Comparison of ENCODE assay signal across 20 mouse cellular contexts in genomic region chr11:20960750-20961149, GRCm38 (mm10).
"Had no signal": no experiment of that assay in that cellular context is flagged by ENCODE, and none has a peak within 500 bp of the region (broad histone marks: within the 10 kb centered on the region; RNA-seq: fewer than 3 reads in every experiment).

No protein-coding gene starts in this region.

- H3K4me3 ChIP-seq: kidney, embryonic 15.5 days; left cerebral cortex, adult 2 months; limb, embryonic 13.5 days; midbrain, embryonic 10.5 days; neural tube, embryonic 12.5 days; neural tube, embryonic 15.5 days had no signal

- H3K9me3 ChIP-seq: kidney, embryonic 15.5 days; midbrain, embryonic 10.5 days; neural tube, embryonic 12.5 days; neural tube, embryonic 15.5 days had no signal

- H3K27ac ChIP-seq: kidney, embryonic 15.5 days; left cerebral cortex, adult 2 months; limb, embryonic 13.5 days; liver, embryonic 14.5 days; midbrain, embryonic 10.5 days; neural tube, embryonic 12.5 days; neural tube, embryonic 15.5 days had no signal

- H3K27me3 ChIP-seq: kidney, embryonic 15.5 days; limb, embryonic 13.5 days; neural tube, embryonic 12.5 days; neural tube, embryonic 15.5 days had no signal

- ATAC-seq: liver, postnatal 0 days had no signal

- DNase-seq: kidney, adult 11 months; kidney, adult 8-10 months; kidney, postnatal 10 days; kidney, postnatal 36 days; layer of hippocampus, postnatal 36 days; liver, postnatal 0 days; lung, postnatal 14 days; lung, postnatal 4 days; midbrain, embryonic 14.5 days; right cerebral cortex, adult 18-20 months; right cerebral cortex, postnatal 14 days; right cerebral cortex, postnatal 4 days; thymus, postnatal 25 days had no signal

- H3K4me1 ChIP-seq: neural tube, embryonic 12.5 days; neural tube, embryonic 15.5 days had no signal

- H3K36me3 ChIP-seq: kidney, embryonic 15.5 days; limb, embryonic 13.5 days; midbrain, embryonic 10.5 days; neural tube, embryonic 12.5 days; neural tube, embryonic 15.5 days had no signal

- H3K9ac ChIP-seq: kidney, embryonic 15.5 days; limb, embryonic 13.5 days; liver, embryonic 14.5 days; liver, postnatal 0 days; neural tube, embryonic 12.5 days; neural tube, embryonic 15.5 days had no signal

- H3K4me2 ChIP-seq: kidney, embryonic 15.5 days; limb, embryonic 13.5 days; neural tube, embryonic 12.5 days; neural tube, embryonic 15.5 days had no signal
